ENCODE assay signal across 10 mouse cellular contexts in the genomic region with DNA sequence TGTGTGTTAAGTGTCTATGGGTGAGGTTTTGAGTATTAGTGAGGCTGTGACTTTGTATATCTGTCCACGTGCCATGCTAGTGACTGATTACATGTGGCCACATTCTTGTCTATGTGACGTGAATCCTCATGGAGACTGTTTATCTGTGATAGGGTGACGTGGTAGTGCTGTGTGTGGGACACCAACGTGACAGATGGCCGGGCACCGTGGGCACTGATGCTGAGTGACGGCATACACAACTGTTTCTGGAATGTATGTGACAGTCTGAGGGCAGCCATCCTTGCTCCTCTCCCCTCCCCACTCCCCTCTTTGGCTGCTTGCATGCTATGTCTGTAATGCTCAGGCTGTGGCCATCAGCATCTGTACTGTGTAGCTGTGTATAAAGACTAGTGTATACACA. TPM values are rescaled to one million over a fixed set of nuclear protein-coding genes. Genes with fewer than 3 reads are reported as not detected.
DNase-seq lines count a peak whose midpoint lies in the region; ATAC-seq lines count a peak whose summit lies in the region.
"Had no signal": no experiment of that assay in that cellular context is flagged by ENCODE, and none has a peak within 500 bp of the region (broad histone marks: within the 10 kb centered on the region; RNA-seq: fewer than 3 reads in every experiment).

No protein-coding gene starts in this region.

- intact Hi-C loops in heart, postnatal 36 days (cut with DNase I) = no loop called here

- ATAC-seq in heart, embryonic 15.5 days (replicated peaks; ENCODE audit: insufficient number of reproducible peaks, insufficient read depth, low FRiP score, low read depth) = no peak
- no peak for ATAC-seq in forebrain, embryonic 14.5 days
- ATAC-seq in midbrain, embryonic 12.5 days (ENCODE audit: low FRiP score, low read depth) = no peak
- ATAC-seq: intestine, embryonic 15.5 days had no signal

- no peak overlapping the region for H3K4me3 ChIP-seq in heart, embryonic 15.5 days
- peak overlapping the region; percentile 74 for H3K4me3 ChIP-seq in forebrain, embryonic 14.5 days (ENCODE audit: low read depth, low read length)
- H3K4me3 ChIP-seq in midbrain, embryonic 12.5 days = peak overlapping the region; percentile 87
- H3K4me3 ChIP-seq: intestine, embryonic 15.5 days had no signal

- 64% methylated on average over 7 of the region's 7 CpGs for WGBS in heart, embryonic 15.5 days
- WGBS in forebrain, embryonic 14.5 days = 59% methylated on average over 7 of the region's 7 CpGs
- 72% methylated on average over 7 of the region's 7 CpGs for WGBS in midbrain, embryonic 12.5 days

- no peak overlapping the region for H3K27ac ChIP-seq in heart, embryonic 15.5 days
- H3K27ac ChIP-seq in forebrain, embryonic 14.5 days (ENCODE audit: low read depth, low read length) = 0 out of 2 replicates have a peak overlapping the region, but pooled peaks have one; percentile 6
- no peak overlapping the region for H3K27ac ChIP-seq in midbrain, embryonic 12.5 days (replicated peaks)
- H3K27ac ChIP-seq: intestine, embryonic 15.5 days had no signal

- no peaks in the 10 kb centered on the region for H3K9me3 ChIP-seq in heart, embryonic 15.5 days (replicated peaks)
- H3K9me3 ChIP-seq in forebrain, embryonic 14.5 days (replicated peaks; ENCODE audit: control insufficient read depth, low read length) = no peaks in the 10 kb centered on the region
- H3K9me3 ChIP-seq in midbrain, embryonic 12.5 days = no peaks in the 10 kb centered on the region
- H3K9me3 ChIP-seq: intestine, embryonic 15.5 days had no signal

- H3K9ac ChIP-seq in heart, embryonic 15.5 days = no peak overlapping the region
- peak overlapping the region; percentile 91 for H3K9ac ChIP-seq in forebrain, embryonic 14.5 days (ENCODE audit: low read length)
- peak overlapping the region; percentile 46 for H3K9ac ChIP-seq in midbrain, embryonic 12.5 days (replicated peaks)
- H3K9ac ChIP-seq: intestine, embryonic 15.5 days had no signal

- H3K36me3 ChIP-seq in heart, embryonic 15.5 days = no peaks in the 10 kb centered on the region; the same call in 1 of the 2 replicates
- H3K36me3 ChIP-seq in forebrain, embryonic 14.5 days (ENCODE audit: control insufficient read depth, insufficient read depth, low read length) = peaks cover 44% of the 10 kb centered on the region
- peaks cover 39% of the 10 kb centered on the region for H3K36me3 ChIP-seq in midbrain, embryonic 12.5 days

- DNase-seq in heart, postnatal 36 days = no peak
- DNase-seq in cerebellum, postnatal 10 days = peak; percentile 57 to 72
- no peak for DNase-seq in forebrain, embryonic 14.5 days (ENCODE audit: low spot score)
- DNase-seq in adipocyte (ENCODE audit: low spot score) = no peak
- no peak for DNase-seq in c-Kit-positive CD71-positive TER-119-positive erythroid progenitor cells, embryonic 14.5 days (ENCODE audit: low spot score)
- DNase-seq in urinary bladder, adult 18-20 months (ENCODE audit: low spot score in 2 of 2) = no peak

- 0 out of 2 replicates have a peak overlapping the region, but pooled peaks have one; percentile 95 for H3K4me2 ChIP-seq in heart, embryonic 15.5 days
- H3K4me2 ChIP-seq in forebrain, embryonic 14.5 days (ENCODE audit: low read length) = peak overlapping the region; percentile 88
- H3K4me2 ChIP-seq in midbrain, embryonic 12.5 days (replicated peaks) = peak overlapping the region; percentile 88

- peaks cover 28% of the 10 kb centered on the region for H3K4me1 ChIP-seq in heart, embryonic 15.5 days (replicated peaks)
- H3K4me1 ChIP-seq in forebrain, embryonic 14.5 days (ENCODE audit: control insufficient read depth, insufficient read depth, low read length) = peaks cover 27% of the 10 kb centered on the region
- peaks cover 53% of the 10 kb centered on the region for H3K4me1 ChIP-seq in midbrain, embryonic 12.5 days

- no peaks in the 10 kb centered on the region for H3K27me3 ChIP-seq in heart, embryonic 15.5 days
- H3K27me3 ChIP-seq in forebrain, embryonic 14.5 days (replicated peaks; ENCODE audit: control insufficient read depth, insufficient read depth, low read length) = no peaks in the 10 kb centered on the region
- H3K27me3 ChIP-seq in midbrain, embryonic 12.5 days = no peaks in the 10 kb centered on the region
- H3K27me3 ChIP-seq: CH12.LX; intestine, embryonic 15.5 days had no signal

RNA-seq across cellular contexts. Expression of a gene that starts 2.6 kb away (rescaled TPM):
- polyA plus RNA-seq in heart, embryonic 15.5 days (2015; fragmentation: Nextera tagmentation; extraction: Ambion mirVana) = 9.2 and 13.8 TPM in 2 replicates
- total RNA-seq in heart, postnatal 36 days (2021) = 1 to 10 TPM; 5.7 to 6.1 TPM
- 22.9 and 28.6 TPM in 2 replicates for polyA plus RNA-seq in forebrain, embryonic 14.5 days (2014; fragmentation: Nextera tagmentation; extraction: Ambion mirVana)
- 59.8 and 61.2 TPM in 2 replicates for polyA plus RNA-seq in midbrain, embryonic 12.5 days (2016; fragmentation: Nextera tagmentation; extraction: Ambion mirVana)

RNA-seq across cellular contexts. Expression of a gene that starts 28.0 kb away (rescaled TPM):
- 13.9 and 14.7 TPM in 2 replicates for polyA plus RNA-seq in heart, embryonic 15.5 days (2015; fragmentation: Nextera tagmentation; extraction: Ambion mirVana)
- 10 to 100 TPM in 1 of 2 experiments, 1 to 10 TPM in 1; 8.8 to 11.2 TPM for total RNA-seq in heart, postnatal 36 days (2021)
- polyA plus RNA-seq in forebrain, embryonic 14.5 days (2014; fragmentation: Nextera tagmentation; extraction: Ambion mirVana) = 21.1 and 22.9 TPM in 2 replicates
- 22.1 and 22.9 TPM in 2 replicates for polyA plus RNA-seq in midbrain, embryonic 12.5 days (2016; fragmentation: Nextera tagmentation; extraction: Ambion mirVana)

RNA-seq across cellular contexts. Expression of a gene that starts 32.4 kb away (rescaled TPM):
- polyA plus RNA-seq in heart, embryonic 15.5 days (2015; fragmentation: Nextera tagmentation; extraction: Ambion mirVana) = 2.4 and 2.8 TPM in 2 replicates
- 1 to 10 TPM; 5.1 to 5.6 TPM for total RNA-seq in heart, postnatal 36 days (2021)
- polyA plus RNA-seq in forebrain, embryonic 14.5 days (2014; fragmentation: Nextera tagmentation; extraction: Ambion mirVana) = 4.4 and 6.5 TPM in 2 replicates
- 8.7 and 10.2 TPM in 2 replicates for polyA plus RNA-seq in midbrain, embryonic 12.5 days (2016; fragmentation: Nextera tagmentation; extraction: Ambion mirVana)

Comparison
In these comparisons a context has a peak if more than half of its experiments do, and no peak if none do; other contexts are left out.
1. DNase-seq: peak in cerebellum, postnatal 10 days (2 of 2); none in heart, postnatal 36 days (0 of 2), forebrain, embryonic 14.5 days (single experiment), adipocyte (single experiment), c-Kit-positive CD71-positive TER-119-positive erythroid progenitor cells, embryonic 14.5 days (single experiment) and urinary bladder, adult 18-20 months (0 of 2).
2. Peak in every context shown above with its lines, with median percentiles within 50 percentile points of each other: H3K4me2 ChIP-seq.